Mouse (Mus musculus) lung, postnatal 0 days (tissue): Measurements from ENCODE around the gene Mdk.

ENCODE experiments used
- CTCF ChIP-seq: IDR thresholded peaks from 2 replicates; pipeline ENCODE4 v1.5.1; 2016; ENCODE audit warnings: antibody characterized with exemption, mild to moderate bottlenecking
- EP300 ChIP-seq: IDR thresholded peaks from 2 replicates; pipeline ENCODE4 v1.6.1; 2016; ENCODE audit warnings: antibody characterized with exemption, mild to moderate bottlenecking, control low read depth

GRCm38 (mm10) chr2:91948792-91949241 lies 16.7 kb upstream of the Mdk start:
- TF ChIP-seq CTCF, result no peak
- no peak for TF ChIP-seq EP300
